Mouse (Mus musculus) liver, embryonic 14.5 days (tissue): Measurements from ENCODE around the gene Znrf1. TPM values are rescaled to one million over a fixed set of nuclear protein-coding genes. Genes with fewer than 3 reads are reported as not detected.

Experiments
- ATAC-seq: fragments of 200-750 bp; cut with Nextera tagmentation; 2 replicates; pipeline ENCODE4 v1.8.0; 2017; ENCODE audit warnings: moderate number of reproducible peaks, mild to moderate bottlenecking, moderate library complexity; ENCODE audit not compliant: insufficient read depth
- DNase-seq, 3 experiments: peaks; one replicate each; pipeline ENCODE4 v3.0.0-alpha.2; 2012 to 2013; ENCODE audit warnings: low read depth in 3 of 3, low spot score in 3 of 3
- H3K27ac ChIP-seq: fragments of 300-500 bp; sonication (generic); 2 replicates; pipeline ENCODE4 v1.5.1; 2014; ENCODE audit warnings: moderate library complexity, mild to moderate bottlenecking, control low read depth, inconsistent platforms
- H3K27me3 ChIP-seq: fragments of 300-500 bp; sonication (generic); 2 replicates; pipeline ENCODE4 v1.6.1; 2014; ENCODE audit warnings: mild to moderate bottlenecking, low read length, moderate library complexity; ENCODE audit not compliant: control insufficient read depth, insufficient read depth
- H3K36me3 ChIP-seq: fragments of 300-500 bp; sonication (generic); replicated peaks from 2 replicates; pipeline ENCODE4 v1.6.1; 2014; ENCODE audit warnings: low read depth; ENCODE audit not compliant: control insufficient read depth, insufficient read depth
- H3K4me1 ChIP-seq, 2 experiments: fragments of 200-500 bp in 1 of 2; fragments of 300-500 bp in 1 of 2; sonication (generic) in 1 of 2; replicated peaks; 2 replicates each; pipeline ENCODE4 v1.6.1; 2012 to 2014; ENCODE audit warnings: antibody characterized with exemption in 1 of 2, inconsistent platforms in 1 of 2, low read length in 1 of 2; ENCODE audit not compliant: control insufficient read depth in 2 of 2, insufficient read depth in 2 of 2
- H3K4me2 ChIP-seq: fragments of 300-500 bp; sonication (generic); 2 replicates; pipeline ENCODE4 v1.6.1; 2014; ENCODE audit warnings: low read depth, mild to moderate bottlenecking, control low read depth, moderate library complexity
- H3K4me3 ChIP-seq, 2 experiments: fragments of 200-500 bp in 1 of 2; fragments of 300-500 bp in 1 of 2; sonication (generic) in 1 of 2; 2 replicates each; pipeline ENCODE4 v1.5.1; 2012 to 2014; ENCODE audit warnings: low read depth in 2 of 2, low read length in 2 of 2, mild to moderate bottlenecking in 2 of 2, control low read depth in 1 of 2, inconsistent platforms in 1 of 2, moderate library complexity in 1 of 2; ENCODE audit not compliant: insufficient read depth in 1 of 2
- H3K9ac ChIP-seq: fragments of 300-500 bp; sonication (generic); replicated peaks from 2 replicates; pipeline ENCODE4 v1.6.1; 2014; ENCODE audit warnings: mild to moderate bottlenecking, control low read depth, moderate library complexity
- H3K9me3 ChIP-seq: fragments of 300-500 bp; sonication (generic); 2 replicates; pipeline ENCODE4 v1.6.1; 2016; ENCODE audit warnings: low read length, mixed read lengths; ENCODE audit not compliant: control insufficient read depth
- CTCF ChIP-seq: IDR thresholded peaks from 2 replicates; pipeline ENCODE4 v1.5.1; 2016; ENCODE audit warnings: antibody characterized with exemption, low read depth, control low read depth
- EP300 ChIP-seq: IDR thresholded peaks from 2 replicates; pipeline ENCODE4 v1.6.1; 2016; ENCODE audit warnings: antibody characterized with exemption, low read depth
- WGBS: fragments of 180-500 bp; shearing (Covaris S2); extraction: QIAGEN DNeasy Blood & Tissue Kit; methylation state at CpG from one replicate; pipeline ENCODE4 v1.1.7; 2014; ENCODE audit not compliant: insufficient replicate concordance; 5-methylcytosine and 5-hydroxymethylcytosine counted together
- polyA plus RNA-seq, 2 experiments: library from polyadenylated mRNA; depleted of rRNA in 1 of 2; stranded (reverse) in 1 of 2; unstranded in 1 of 2; fragments of >200 nt; fragmentation: Nextera tagmentation in 1 of 2; extraction: Ambion mirVana in 1 of 2; gene quantifications; 2 replicates each; pipeline versions ENCODE4 v1.2.1 to v1.2.3; 2012 to 2014

The Znrf1 gene
- polyA plus RNA-seq, 2 experiments: 4.4 to 12.6 TPM

- no peak overlapping the region for H3K4me2 ChIP-seq
- no peaks in the 10 kb centered on the region for H3K36me3 ChIP-seq
- TF ChIP-seq EP300 (no peak), CTCF (no peak)
- H3K27me3 ChIP-seq: no peaks in the 10 kb centered on the region
- H3K27ac ChIP-seq: no peak overlapping the region
- no peak overlapping the region for H3K4me3 ChIP-seq
- DNase-seq (no peak), ATAC-seq (no peak)
- 80% methylated on average over 17 of the region's 17 CpGs for WGBS
- H3K9me3 ChIP-seq: no peaks in the 10 kb centered on the region
- H3K9ac ChIP-seq: no peak overlapping the region
- H3K4me1 ChIP-seq: 0 out of 4 replicates have a peak, but pooled peaks cover 0 to 1% of the 10 kb centered on the region in 2 experiments
These were observed 4.3 kb upstream of the Znrf1 start for GRCm38 (mm10) chr8:111531621-111532020.

GRCm38 (mm10) chr8:111533503-111533902, 2.4 kb upstream of the Znrf1 start:
- no peak for TF ChIP-seq EP300
- TF ChIP-seq CTCF: no peak
- H3K9me3 ChIP-seq: no peaks in the 10 kb centered on the region
- H3K4me3 ChIP-seq: no peak overlapping the region
- no peaks in the 10 kb centered on the region for H3K36me3 ChIP-seq
- H3K9ac ChIP-seq: no peak overlapping the region
- H3K27me3 ChIP-seq: no peaks in the 10 kb centered on the region
- no peak for ATAC-seq
- DNase-seq: no peak
- peaks cover 0 to 9% of the 10 kb centered on the region in 2 experiments; a peak in 2 of 4 replicates for H3K4me1 ChIP-seq
- WGBS: 84% methylated on average over 4 of the region's 4 CpGs
- H3K4me2 ChIP-seq: no peak overlapping the region
- H3K27ac ChIP-seq: no peak overlapping the region

GRCm38 (mm10) chr8:111535491-111535890, 406 bp upstream of the Znrf1 start:
- Histone ChIP-seq H3K36me3 (no peaks in the 10 kb centered on the region), H3K27ac (no peak overlapping the region), H3K4me1 (peaks cover 0 to 16% of the 10 kb centered on the region in 2 experiments; a peak in 2 of 4 replicates), H3K27me3 (no peaks in the 10 kb centered on the region), H3K9me3 (no peaks in the 10 kb centered on the region), H3K4me3 (peak overlapping the region in 1 of 2 experiments; percentile 77; a peak in 2 of 4 replicates), H3K9ac (no peak overlapping the region), H3K4me2 (peak overlapping the region; percentile 89)
- DNase-seq: no peak
- TF ChIP-seq CTCF: no peak
- no peak for TF ChIP-seq EP300
- no peak for ATAC-seq
- WGBS: 52% methylated on average over 5 of the region's 5 CpGs

GRCm38 (mm10) chr8:111536978-111537764, 1.3 kb downstream of the Znrf1 start:
- Histone ChIP-seq H3K36me3 (no peaks in the 10 kb centered on the region), H3K9ac (peak overlapping the region; percentile 67), H3K27me3 (no peaks in the 10 kb centered on the region), H3K4me1 (peaks cover 0 to 21% of the 10 kb centered on the region in 2 experiments; a peak in 3 of 4 replicates), H3K4me2 (peak overlapping the region; percentile 89), H3K27ac (no peak overlapping the region), H3K4me3 (peak overlapping the region; percentile 66 to 77), H3K9me3 (no peaks in the 10 kb centered on the region)
- peak; percentile 26 for ATAC-seq
- TF ChIP-seq EP300: no peak
- TF ChIP-seq CTCF: no peak
- WGBS: under 1% methylated on average over 64 of the region's 64 CpGs
- no peak for DNase-seq

- H3K4me3 ChIP-seq: peak overlapping the region; percentile 66 to 77
- no peak for ATAC-seq
- H3K36me3 ChIP-seq: no peaks in the 10 kb centered on the region
- no peaks in the 10 kb centered on the region for H3K9me3 ChIP-seq
- TF ChIP-seq EP300 (no peak), CTCF (no peak)
- H3K27me3 ChIP-seq: no peaks in the 10 kb centered on the region
- H3K9ac ChIP-seq: no peak overlapping the region
- 11% methylated on average over 8 of the region's 8 CpGs for WGBS
- H3K4me1 ChIP-seq: peaks cover 0 to 21% of the 10 kb centered on the region in 2 experiments; a peak in 3 of 4 replicates
- H3K4me2 ChIP-seq: peak overlapping the region; percentile 89
- H3K27ac ChIP-seq: no peak overlapping the region
- DNase-seq: no peak
These were observed 1.9 kb downstream of the Znrf1 start for GRCm38 (mm10) chr8:111537765-111538158.
